Mouse (Mus musculus) Patski (cell line): ENCODE results near the gene Rab5a. TPM values are rescaled to one million over a fixed set of nuclear protein-coding genes. Genes with fewer than 3 reads are reported as not detected.
A peak's percentile ranks its signal among the peaks of the same experiment; 100 is the strongest.

Experiments used
- ATAC-seq: fragments of 100-300 bp; one replicate; pipeline ENCODE4 v1.8.0; 2021
- CTCF ChIA-PET: fragments of 350-600 bp; sonication (Branson Sonifier 250); formaldehyde crosslinking; loops from one replicate; lab custom pipeline; 2022; ENCODE audit warnings: inconsistent platforms; lab: Charles Lee
- POLR2A ChIA-PET: fragments of 350-600 bp; sonication (Branson Sonifier 250); formaldehyde crosslinking; loops from one replicate; lab custom pipeline; 2022; ENCODE audit warnings: antibody characterized with exemption, inconsistent platforms; lab: Charles Lee
- DNase-seq: peaks from one replicate; pipeline ENCODE4 v3.0.0-alpha.2; 2011; ENCODE audit warnings: low read depth, low spot score
- H3K27me3 ChIP-seq: fragments of 371-371 bp; one replicate; pipeline ENCODE4 v1.5.1; 2021
- CTCF ChIP-seq: fragments of 100-300 bp; IDR thresholded peaks from one replicate; pipeline ENCODE4 v1.5.1; 2021
- in situ Hi-C: fragments of 300-500 bp; cut with MboI; formaldehyde crosslinking; loops from 3 replicates; pipeline ENCODE4 v1.11.1; 2018; ENCODE audit warnings: low pct_unique_long_range_greater_than_20kb, mixed read lengths
- polyA plus RNA-seq: library from polyadenylated mRNA; unstranded; gene quantifications from one replicate; pipeline ENCODE4 v1.2.3, GENCODE M21; 2021

The Rab5a gene
- polyA plus RNA-seq, 1 experiment from 2014 or later, result 93.7 TPM

- TF ChIP-seq CTCF, result no peak
- ATAC-seq (no peak), DNase-seq (no peak)
- POLR2A ChIA-PET, result no interaction called here
- CTCF ChIA-PET, result interaction anchor here (1.6 kb wide), 1 partner anchor 13 kb away, joined by 4 read pairs; no protein-coding TSS in a partner anchor
- no peaks in the 10 kb centered on the region for H3K27me3 ChIP-seq
- in situ Hi-C loops, result no loop called here
These were observed 63.5 kb downstream of the Rab5a start for GRCm38 (mm10) chr17:53542536-53542935.

GRCm38 (mm10) chr17:53543591-53544324 is 64.7 kb downstream of the Rab5a start:
- TF ChIP-seq CTCF, result no peak
- POLR2A ChIA-PET, result interaction anchor here (0.6 to 0.7 kb wide), 2 partner anchors 16 to 27 kb away, joined by 3 read pairs; no protein-coding TSS in a partner anchor
- no peak for ATAC-seq
- H3K27me3 ChIP-seq, result no peaks in the 10 kb centered on the region
- in situ Hi-C loops, result no loop called here
- DNase-seq, result no peak
- CTCF ChIA-PET, result interaction anchor here (1.6 kb wide), 1 partner anchor 11 kb away, joined by 4 read pairs; no protein-coding TSS in a partner anchor

- no peaks in the 10 kb centered on the region for H3K27me3 ChIP-seq
- in situ Hi-C loops, result no loop called here
- DNase-seq, result no peak
- TF ChIP-seq CTCF, result no peak
- no peak for ATAC-seq
- ChIA-PET POLR2A (no interaction called here), CTCF (interaction anchor here (0.9 to 1.5 kb wide), 4 partner anchors 20 to 49 kb away, joined by 3 to 5 read pairs (median 4); no protein-coding TSS in a partner anchor)
These were observed 72.6 kb downstream of the Rab5a start for GRCm38 (mm10) chr17:53551306-53552299.

- DNase-seq (no peak), ATAC-seq (peak; percentile 82)
- H3K27me3 ChIP-seq, result no peaks in the 10 kb centered on the region
- POLR2A ChIA-PET, result interaction anchor here (0.9 kb wide), 1 partner anchor 20 kb away, joined by 3 read pairs; no protein-coding TSS in a partner anchor
- TF ChIP-seq CTCF, result peak; percentile 61
- CTCF ChIA-PET, result interaction anchor here (1.0 to 1.6 kb wide), 3 partner anchors 12 to 19 kb away, joined by 3 read pairs; no protein-coding TSS in a partner anchor
- in situ Hi-C loops, result no loop called here
These were observed 75.1 kb downstream of the Rab5a start for GRCm38 (mm10) chr17:53554088-53554487.

GRCm38 (mm10) chr17:53554813-53555212 is 75.8 kb downstream of the Rab5a start:
- in situ Hi-C loops, result no loop called here
- CTCF ChIA-PET, result interaction anchor here (1.0 to 1.6 kb wide), 4 partner anchors 11 to 20 kb away, joined by 3 to 4 read pairs (median 3); no protein-coding TSS in a partner anchor
- no peak for ATAC-seq
- POLR2A ChIA-PET, result no interaction called here
- no peak for TF ChIP-seq CTCF
- no peak for DNase-seq
- H3K27me3 ChIP-seq, result no peaks in the 10 kb centered on the region

Other genes starting within 250 kb of the Rab5a start
- 0.18 TPM for gene Efhb, start 15.9 kb upstream of the Rab5a start, polyA plus RNA-seq
- gene Pp2d1, start 60.2 kb downstream of the Rab5a start, polyA plus RNA-seq, result 0.12 TPM
- gene Kat2b, start 87.6 kb downstream of the Rab5a start, polyA plus RNA-seq, result 53.3 TPM
- gene Sgo1, start 210.1 kb downstream of the Rab5a start, polyA plus RNA-seq, result 13.6 TPM